Mouse (Mus musculus) layer of hippocampus, postnatal 36 days (tissue): ENCODE results near the gene Ccdc130. TPM values are rescaled to one million over a fixed set of nuclear protein-coding genes. Genes with fewer than 3 reads are reported as not detected.
"Not testable (repeated sequence)": the region's sequence is repeated elsewhere in the genome, so short reads cannot be mapped to it uniquely, and the experiment has no call there.

Experiments
- DNase-seq, 2 experiments: peaks; one replicate each; pipeline ENCODE4 v3.0.0; 2022
- total RNA-seq, 2 experiments: library from RNA; stranded (reverse); gene quantifications; 2 replicates each; pipeline ENCODE4 v1.2.3; 2021

The Ccdc130 gene
- total RNA-seq = 10 to 100 TPM; 28.4 to 30.9 TPM

DNA sequence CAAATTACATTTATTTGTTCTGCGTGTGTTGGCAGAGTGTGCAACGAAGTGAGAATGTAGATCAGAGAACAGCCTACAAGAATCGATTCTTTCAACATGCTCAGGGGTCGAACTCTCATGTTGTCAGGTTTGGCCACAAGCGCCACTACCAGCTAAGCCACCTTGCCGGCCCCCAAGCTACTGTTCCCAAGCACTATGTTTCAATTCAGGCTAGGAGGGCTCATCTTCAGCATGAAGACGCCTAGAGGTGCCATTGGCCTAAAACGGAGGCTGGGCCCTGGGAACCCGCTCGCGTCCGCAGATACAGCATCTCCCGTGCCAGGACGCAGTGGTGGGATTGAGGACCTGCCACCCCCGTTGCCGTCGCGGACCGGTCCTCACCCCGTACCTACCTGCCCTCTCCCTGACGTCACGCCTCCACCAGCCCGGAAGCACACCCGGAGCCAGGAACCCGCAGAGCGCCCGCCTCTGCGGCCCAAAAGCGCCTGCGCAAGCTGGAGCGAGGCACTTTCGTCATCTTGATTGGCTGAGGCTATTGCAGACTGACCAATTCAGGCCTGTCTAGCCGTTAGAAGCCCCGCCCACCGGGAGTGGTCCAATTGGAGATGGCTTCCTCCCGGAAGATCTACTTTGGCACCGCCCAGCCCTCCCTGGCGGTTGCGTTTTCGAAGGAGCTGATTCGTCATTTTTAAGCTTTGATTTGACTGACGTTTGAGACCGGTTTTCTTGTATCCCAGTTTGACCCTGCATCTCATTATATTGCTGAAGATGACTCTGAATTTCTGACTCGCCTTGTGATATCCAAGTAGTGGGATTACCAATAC is at the start of gene Ccdc130:
TSS of gene Ccdc130 (minus strand) at position 431 of the 824 bp plus-strand sequence.
- peak; percentile 99 to 100 for DNase-seq

DNA sequence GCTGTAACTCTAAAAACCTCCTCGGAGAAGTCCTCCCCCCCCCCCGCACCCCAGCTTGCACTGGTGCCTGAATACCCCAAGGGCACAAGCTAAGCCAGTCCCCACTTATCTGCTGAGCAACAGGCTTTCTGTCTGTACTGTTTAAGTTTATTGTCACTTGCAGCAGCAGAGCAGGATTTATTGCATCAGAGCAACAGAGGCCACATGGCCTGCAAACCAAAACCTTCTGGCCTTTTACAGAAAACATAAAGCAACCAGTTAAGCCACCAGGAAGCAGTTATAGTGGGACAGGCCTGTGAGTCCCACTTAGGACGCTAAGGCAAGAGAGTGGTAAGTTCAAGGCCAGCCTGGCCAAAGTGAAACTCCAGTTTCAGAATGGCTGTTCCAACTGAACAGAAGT is 38.2 kb upstream of the Ccdc130 start:
- DNase-seq = no peak

- no peak for DNase-seq
Measured at GRCm38 (mm10) chr8:84303951-84304350, 33.8 kb upstream of the Ccdc130 start.

DNA sequence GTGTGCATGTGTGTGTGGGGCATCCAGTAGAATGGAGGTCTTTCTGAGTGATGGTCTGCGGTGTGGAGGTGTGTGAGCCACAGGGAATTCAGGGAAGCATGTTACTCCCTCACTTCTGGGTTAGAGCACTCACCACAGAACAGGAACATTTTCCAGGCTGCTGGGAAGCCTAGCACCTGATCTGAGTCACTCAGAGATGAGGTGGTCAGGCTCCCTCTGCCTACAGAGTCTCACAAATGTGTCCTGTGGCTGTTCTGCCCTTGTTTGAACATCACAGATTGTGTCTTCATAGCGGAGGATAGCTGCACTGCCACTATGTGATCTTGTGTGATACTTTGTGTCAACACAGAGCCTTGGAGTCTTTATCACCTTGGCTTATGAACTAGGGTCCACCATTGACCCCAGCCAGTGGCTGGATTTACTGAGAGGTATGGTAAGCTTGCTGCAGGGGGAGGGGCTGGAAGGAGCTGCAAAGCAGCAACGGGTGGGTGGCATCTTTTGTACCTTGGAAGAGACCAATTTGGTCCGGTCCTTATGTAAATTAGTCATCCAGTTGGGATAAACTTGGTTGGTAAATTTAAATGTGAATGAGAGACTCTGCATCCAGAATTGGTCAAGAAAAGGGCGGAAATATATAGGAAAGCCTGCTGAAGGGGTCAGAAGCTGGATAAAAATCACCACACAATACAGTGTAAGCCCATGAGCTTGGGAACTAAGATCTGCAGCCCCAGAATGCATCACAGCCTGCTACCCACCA is 27.0 kb upstream of the Ccdc130 start:
- no peak for DNase-seq

- DNase-seq = peak; percentile 26 to 42
Measured at GRCm38 (mm10) chr8:84291688-84292087, 21.5 kb upstream of the Ccdc130 start.

GRCm38 (mm10) chr8:84291086-84291485 is 20.9 kb upstream of the Ccdc130 start:
- DNase-seq = no peak

- no peak for DNase-seq
Measured at GRCm38 (mm10) chr8:84288892-84289291, 18.7 kb upstream of the Ccdc130 start.

DNA sequence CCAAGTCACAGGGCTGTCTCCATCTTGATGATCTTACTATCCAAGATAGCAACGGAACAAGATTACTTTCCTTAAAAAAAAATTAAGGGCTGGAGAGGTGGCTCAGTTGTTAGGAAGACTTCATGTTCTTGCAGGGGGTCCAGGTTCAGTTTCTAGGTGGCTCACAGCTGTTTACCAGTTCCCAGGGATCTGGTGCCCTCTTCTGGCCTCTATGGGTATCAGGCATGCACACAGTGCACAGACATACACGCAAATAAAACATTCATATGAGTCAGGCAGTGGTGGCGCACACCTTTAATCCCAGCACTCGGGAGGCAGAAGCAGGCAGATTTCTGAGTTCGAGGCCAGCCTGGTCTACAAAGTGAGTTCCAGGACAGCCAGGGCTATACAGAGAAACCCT is 15.5 kb upstream of the Ccdc130 start:
- DNase-seq = not testable (repeated sequence)

GRCm38 (mm10) chr8:84284608-84285063 is 14.5 kb upstream of the Ccdc130 start:
- peak in 1 of 2 experiments; percentile 21 for DNase-seq

- DNase-seq = no peak
Measured at GRCm38 (mm10) chr8:84280777-84281176, 10.6 kb upstream of the Ccdc130 start.

DNA sequence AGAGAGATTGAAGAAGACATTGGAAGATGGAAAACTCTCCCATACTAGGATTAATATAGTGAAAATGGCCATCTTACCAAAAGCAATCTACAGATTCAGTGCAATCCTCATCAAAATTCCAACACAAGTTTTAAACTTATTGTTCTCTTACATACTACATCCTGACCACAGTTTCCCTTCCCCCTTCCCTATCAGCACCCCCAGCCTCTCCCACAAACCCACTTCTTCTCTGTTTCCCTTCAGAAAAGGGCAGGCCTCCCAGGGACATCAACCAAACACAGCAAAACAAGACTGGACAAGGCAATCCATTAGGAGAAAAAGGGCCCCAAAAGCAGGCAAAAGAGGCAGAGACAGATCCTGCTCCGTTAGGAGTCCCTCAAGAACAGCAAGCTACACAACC is 6.3 kb upstream of the Ccdc130 start:
- DNase-seq = no peak

DNA sequence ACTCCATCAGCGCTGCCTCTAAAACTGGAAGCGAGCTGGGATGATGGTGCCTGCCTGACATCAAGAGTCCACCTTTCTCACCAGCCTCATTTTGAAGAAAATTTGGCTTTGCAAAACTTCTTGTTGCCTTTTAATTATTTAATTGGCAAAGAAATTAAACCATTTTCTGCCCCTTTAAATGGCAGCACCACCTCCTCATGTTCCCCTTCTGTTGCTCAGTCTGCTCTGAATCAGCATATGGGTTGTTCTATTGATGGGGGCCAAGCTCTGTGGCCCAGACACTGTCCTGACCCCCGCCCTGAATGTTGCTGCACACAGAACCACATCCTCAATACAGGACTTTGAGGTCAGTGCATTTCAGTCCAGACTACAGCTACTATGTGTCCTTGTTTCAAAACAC is 3.8 kb upstream of the Ccdc130 start:
- peak in 1 of 2 experiments; percentile 37 for DNase-seq

- DNase-seq = no peak
Measured at GRCm38 (mm10) chr8:84272302-84272701, 2.1 kb upstream of the Ccdc130 start.

DNA sequence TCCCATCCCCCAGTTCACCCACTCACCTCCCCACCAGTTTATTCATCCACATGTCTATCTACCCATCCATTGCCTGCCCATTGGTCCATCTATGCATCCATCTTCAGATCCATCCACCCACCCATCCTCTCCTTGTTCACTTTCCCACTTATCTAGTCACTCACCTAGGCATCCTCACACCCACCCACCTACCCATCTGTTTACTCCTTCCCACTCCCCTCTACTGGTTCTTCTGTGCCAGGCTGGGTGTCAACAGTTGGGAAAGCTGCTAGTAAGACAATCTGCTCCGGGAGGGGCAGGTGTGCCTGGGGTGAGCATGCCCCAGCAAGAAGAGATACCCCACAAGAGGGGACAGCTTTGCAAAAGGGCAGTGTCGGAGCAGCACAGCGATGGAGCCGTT is 9.1 kb downstream of the Ccdc130 start:
- no peak for DNase-seq

DNA sequence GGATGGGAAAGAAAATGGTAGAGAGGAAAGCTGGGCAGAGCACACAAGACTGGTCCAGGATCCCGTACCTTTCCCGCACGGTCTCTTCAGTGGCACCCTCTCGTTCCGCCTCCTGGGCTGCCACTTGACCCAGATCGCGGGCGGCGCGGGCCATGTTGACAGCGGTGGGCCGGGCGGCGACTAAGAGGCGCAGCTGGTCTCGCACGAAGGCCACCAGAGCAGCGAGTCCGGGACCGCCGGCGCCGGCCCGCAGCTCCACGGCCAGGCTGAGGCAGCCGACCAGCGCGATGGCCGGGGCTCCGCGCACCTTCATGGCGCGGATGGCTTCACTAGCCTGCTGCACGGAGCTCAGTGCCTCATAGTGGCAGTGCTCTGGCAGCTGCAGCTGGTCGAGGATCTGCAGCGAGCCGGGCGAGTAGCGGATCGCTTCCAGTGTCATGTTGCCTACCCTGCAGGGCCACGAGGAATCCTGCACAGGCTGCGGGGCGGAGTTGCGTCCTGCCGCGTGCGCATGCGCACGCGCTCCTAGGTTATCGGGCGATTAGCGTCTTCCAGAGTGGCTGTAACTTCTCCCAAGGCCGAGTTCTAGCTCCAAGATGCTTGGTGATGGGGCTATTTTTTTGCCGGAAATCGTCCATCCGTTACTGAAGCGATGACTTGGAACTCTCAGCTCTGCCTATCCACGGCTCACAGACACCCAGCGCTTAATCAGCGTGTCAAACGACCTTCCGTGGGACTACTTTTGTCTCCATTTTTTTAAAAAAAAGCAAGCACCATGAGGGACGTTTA is 13.2 kb downstream of the Ccdc130 start, which contains the start of gene Mri1:
TSS of gene Mri1 (minus strand) at position 505 of the 789 bp plus-strand sequence.
- DNase-seq = peak; percentile 75 to 83

- DNase-seq = no peak
Measured at GRCm38 (mm10) chr8:84256458-84256821, 13.7 kb downstream of the Ccdc130 start.

DNA sequence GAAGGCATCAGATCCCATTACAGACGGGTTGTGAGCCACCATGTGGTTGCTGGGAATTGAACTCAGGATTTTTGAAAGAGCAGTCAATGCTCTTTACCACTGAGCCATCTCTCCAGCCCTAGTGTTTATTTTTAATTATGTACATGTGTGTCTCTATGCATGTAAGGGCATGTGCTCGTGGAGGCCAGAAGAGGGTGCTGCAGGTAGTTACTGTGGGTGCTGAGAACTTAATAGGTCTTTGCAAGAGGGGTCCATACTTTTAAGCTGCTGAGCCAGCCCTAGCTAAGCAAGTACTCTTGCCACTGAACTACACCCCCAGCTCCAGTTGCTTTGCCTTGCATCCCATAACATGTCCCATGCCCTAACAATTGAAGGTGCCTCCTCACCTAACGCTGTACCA is 14.3 kb downstream of the Ccdc130 start:
- no peak for DNase-seq

DNA sequence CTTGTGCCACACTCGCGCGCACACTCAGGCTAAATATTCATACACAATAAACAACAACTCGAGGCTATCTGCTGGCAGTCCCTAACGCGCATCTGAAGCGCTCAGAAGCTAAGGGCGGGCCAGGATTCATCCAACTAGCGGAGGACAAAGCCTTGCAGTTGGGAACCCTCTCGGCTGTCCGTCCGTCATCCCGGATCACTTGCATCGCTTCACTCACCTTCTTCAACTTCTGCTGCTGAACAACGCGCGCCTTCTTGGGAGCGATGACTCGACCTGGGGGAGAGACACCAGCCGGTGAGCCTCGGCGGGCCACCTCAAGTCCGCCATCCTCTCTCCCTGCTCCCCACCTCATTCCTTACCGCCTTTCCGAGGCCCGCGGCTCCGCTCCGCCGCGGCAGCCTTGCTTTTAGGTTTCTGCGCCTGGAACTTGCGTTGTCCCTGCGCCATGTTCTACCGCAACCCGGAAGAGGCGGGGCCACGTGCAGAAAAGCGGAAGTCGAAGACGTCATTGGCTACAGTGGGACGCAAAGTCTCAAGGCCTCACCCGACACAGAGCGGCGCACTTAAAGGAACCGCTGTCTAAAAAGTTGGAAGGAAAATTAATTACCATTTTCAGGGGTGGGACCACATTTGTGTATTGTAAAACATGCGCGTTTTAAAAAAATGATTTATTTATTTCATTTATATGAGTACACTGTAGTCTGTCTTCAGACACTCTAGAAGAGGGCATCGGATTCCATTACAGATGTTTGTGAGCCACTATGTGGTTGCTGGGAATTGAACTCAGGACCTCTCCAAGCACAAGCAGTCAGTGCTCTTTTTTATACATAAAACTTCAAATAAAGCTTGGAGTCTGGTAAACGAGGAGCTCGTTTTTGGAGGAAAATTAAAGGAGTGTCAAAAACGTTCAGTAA is 20.7 kb downstream of the Ccdc130 start, which contains the start of gene D8Ertd738e:
TSS of gene D8Ertd738e (minus strand) at position 463 of the 914 bp plus-strand sequence.
- peak; percentile 84 for DNase-seq

- no peak for DNase-seq
Measured at GRCm38 (mm10) chr8:84241821-84242220, 28.4 kb downstream of the Ccdc130 start.

DNA sequence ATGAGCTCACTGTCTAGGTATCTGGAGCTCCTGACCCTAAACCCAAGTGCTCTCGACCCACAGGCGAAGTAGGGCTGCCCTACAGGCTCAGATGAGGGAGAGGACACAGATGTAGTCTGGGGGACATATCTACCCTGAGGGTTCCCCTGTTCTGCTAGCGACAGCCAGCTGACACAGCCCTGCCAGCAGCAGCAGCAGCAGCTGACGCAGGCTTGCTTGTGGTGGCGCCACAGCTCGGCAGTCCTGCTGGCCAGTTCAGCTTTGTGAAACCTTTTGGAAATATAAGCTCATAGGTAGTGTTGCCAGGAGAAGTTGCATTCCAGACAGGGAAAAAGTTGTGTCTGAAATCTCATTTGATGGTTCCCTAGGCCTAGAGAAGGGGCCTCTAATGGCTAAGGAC is 29.0 kb downstream of the Ccdc130 start:
- no peak for DNase-seq

DNA sequence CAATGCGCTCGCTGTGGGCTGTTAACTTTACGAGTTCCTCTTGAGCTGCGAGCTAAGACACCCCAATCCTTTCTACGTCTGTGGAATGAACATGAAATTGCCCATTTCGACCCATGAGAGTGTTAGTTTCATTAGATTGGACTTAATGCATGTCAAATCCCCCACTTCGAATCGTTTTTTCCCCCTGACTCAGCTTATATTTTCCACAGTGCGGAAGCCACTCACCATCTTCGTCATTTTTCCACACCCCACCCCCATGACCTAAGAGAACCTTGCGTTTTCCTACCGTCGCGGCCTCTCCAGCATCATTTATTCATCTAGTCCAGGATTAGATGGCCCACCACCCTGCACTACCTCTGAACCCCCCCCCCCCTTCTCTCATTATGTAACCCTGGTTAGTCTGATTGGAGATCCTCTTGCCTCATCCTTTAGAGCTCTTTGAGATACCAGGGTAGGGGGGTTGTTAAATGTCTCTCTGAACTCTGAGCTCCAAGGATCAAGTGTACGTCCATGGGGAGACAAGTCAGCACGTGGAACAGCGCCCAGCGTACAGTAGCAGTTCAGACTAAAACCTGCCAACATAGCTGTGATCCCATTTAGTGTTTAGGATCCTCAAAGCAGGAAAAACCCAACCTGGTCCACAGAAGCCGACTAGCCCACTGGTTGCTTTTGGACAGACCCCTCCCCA is 32.5 kb downstream of the Ccdc130 start:
- DNase-seq = no peak
